Mouse (Mus musculus) frontal cortex, postnatal 10 days (tissue): Measurements from ENCODE around the gene Hps3.
"Not testable (repeated sequence)": the region's sequence is repeated elsewhere in the genome, so short reads cannot be mapped to it uniquely, and the experiment has no call there.

Experiments
- DNase-seq, 2 experiments: peaks; one replicate each; pipeline ENCODE4 v3.0.0; 2022; ENCODE audit warnings: low spot score in 2 of 2, mixed read lengths in 1 of 2

The Hps3 gene

DNA sequence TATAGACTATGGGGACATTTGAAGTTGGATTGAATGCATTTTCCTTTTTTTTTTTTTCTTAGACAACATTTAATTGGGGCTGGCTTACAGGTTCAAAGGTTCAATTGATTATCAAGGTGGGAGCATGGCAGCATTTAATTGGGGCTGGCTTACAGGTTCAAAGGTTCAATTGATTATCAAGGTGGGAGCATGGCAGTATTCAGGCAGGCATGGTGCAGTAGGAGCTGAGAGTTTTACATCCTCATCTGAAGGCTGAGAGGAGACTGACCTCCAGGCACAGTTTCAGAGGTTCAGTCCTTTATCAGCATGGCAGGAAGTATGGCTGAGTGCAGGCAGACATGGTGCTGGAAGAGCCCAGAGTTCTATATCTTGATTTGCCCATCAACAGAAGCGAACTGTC is 85.7 kb downstream of the Hps3 start:
- DNase-seq, result not testable (repeated sequence)

DNA sequence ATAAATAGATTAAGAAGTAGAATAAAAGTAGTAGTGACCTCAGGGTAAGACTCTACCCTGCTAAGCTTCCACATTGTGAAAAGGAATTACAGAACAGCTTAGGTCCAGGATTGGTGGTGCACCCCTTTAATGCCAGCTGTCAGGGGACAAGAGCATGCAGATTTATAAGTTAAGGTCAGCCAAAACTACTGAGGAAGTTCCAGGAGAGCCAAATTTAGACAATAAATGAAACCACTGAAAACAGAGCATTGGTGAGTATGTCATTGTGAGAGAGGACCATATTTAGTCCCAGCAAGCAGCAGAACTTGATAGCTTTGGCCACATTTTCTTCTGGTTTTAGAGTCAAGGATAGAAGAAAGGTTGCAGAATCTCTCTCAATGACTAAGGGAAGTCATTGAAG is 86.6 kb downstream of the Hps3 start:
- no peak for DNase-seq
